Mouse (Mus musculus): ENCODE results near the gene Manba.

- TF ChIP-seq CTCF (IDR thresholded peaks at IDR 0.05; ENCODE audit: low read depth) (no peak), EP300 (IDR thresholded peaks at IDR 0.05; ENCODE audit: low read depth) (no peak)
Measured at GRCm38 (mm10) chr3:135475025-135475424, 10.4 kb upstream of the Manba start.
